In the genomic region with DNA sequence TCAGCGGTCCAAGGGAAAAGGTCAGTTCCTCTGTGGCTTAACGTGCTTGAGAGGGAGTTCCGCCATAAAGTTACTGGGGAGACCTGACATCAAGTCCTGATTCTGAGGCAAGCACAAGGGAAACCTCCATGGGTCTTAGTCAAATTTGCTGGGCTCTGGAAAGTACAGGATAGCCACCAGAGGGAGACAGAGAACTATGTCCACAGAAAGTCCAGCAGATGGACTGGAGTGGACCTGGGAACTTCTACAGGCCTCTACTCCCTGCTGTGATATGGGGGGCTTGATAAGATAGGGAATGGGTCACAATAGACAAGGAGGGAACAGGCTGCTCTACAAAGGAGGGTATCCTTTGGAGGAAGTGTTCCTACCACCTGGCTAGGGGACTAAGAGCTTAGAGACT, we compare ENCODE assay signal across 9 mouse cellular contexts. TPM values are rescaled to one million over a fixed set of nuclear protein-coding genes. Genes with fewer than 3 reads are reported as not detected.
DNase-seq lines count a peak whose midpoint lies in the region; ATAC-seq and TF ChIP-seq lines count a peak whose summit lies in the region.
"Had no signal": no experiment of that assay in that cellular context is flagged by ENCODE, and none has a peak within 500 bp of the region (broad histone marks: within the 10 kb centered on the region; RNA-seq: fewer than 3 reads in every experiment).

No protein-coding gene starts in this region.

- no peak overlapping the region for H3K9ac ChIP-seq in hindbrain, embryonic 14.5 days
- no peak overlapping the region for H3K9ac ChIP-seq in CH12.LX (ENCODE audit: insufficient read depth, low read depth)
- H3K9ac ChIP-seq: midbrain, embryonic 13.5 days had no signal

- TF ChIP-seq CTCF in CH12.LX (conservative IDR thresholded peaks at IDR 0.05 in 1 of 2, IDR thresholded peaks at IDR 0.05 in 1 of 2; ENCODE audit: low read depth in 2 of 2, low read length in 2 of 2) = peak; percentile 8 to 56; a peak in 2 of 4 replicates

- no peak overlapping the region for H3K4me2 ChIP-seq in hindbrain, embryonic 14.5 days (replicated peaks)
- H3K4me2 ChIP-seq in CH12.LX (ENCODE audit: insufficient read depth, low read depth, poor library complexity, severe bottlenecking) = no peak overlapping the region
- H3K4me2 ChIP-seq: midbrain, embryonic 13.5 days had no signal

- WGBS in hindbrain, embryonic 10.5 days = 51% methylated on average over 3 of the region's 3 CpGs
- 57% methylated on average over 3 of the region's 3 CpGs for WGBS in hindbrain, embryonic 14.5 days

- H3K79me2 ChIP-seq in CH12.LX (replicated peaks; ENCODE audit: control insufficient read depth, extremely low read depth, insufficient read depth, poor library complexity, severe bottlenecking) = no peaks in the 10 kb centered on the region

- H3K4me3 ChIP-seq in hindbrain, embryonic 10.5 days = no peak overlapping the region
- no peak overlapping the region for H3K4me3 ChIP-seq in hindbrain, embryonic 14.5 days (replicated peaks; ENCODE audit: low read length)
- H3K4me3 ChIP-seq in CH12.LX (replicated peaks in 1 of 3; ENCODE audit: low read depth in 2 of 3, low read length in 2 of 3, poor library complexity in 1 of 3) = no peak overlapping the region
- H3K4me3 ChIP-seq: midbrain, embryonic 13.5 days had no signal

- in situ Hi-C loops in CH12.LX (cut with MboI; ENCODE audit: low pct_ligation_motif_present, low pct_unique_long_range_greater_than_20kb, low sequenced_read_pairs) = no loop called here

- no peak for ATAC-seq in hindbrain, embryonic 14.5 days (ENCODE audit: low FRiP score)
- ATAC-seq: midbrain, embryonic 13.5 days had no signal

- DNase-seq in hindbrain, embryonic 10.5 days (ENCODE audit: low spot score) = peak; percentile 3
- no peak for DNase-seq in hindbrain, embryonic 14.5 days (ENCODE audit: low spot score)
- DNase-seq in CH12.LX (ENCODE audit: extremely low read depth) = no peak
- peak; percentile 69 for DNase-seq in NIH3T3 (ENCODE audit: low read depth)
- peak; percentile 17 for DNase-seq in kidney, postnatal 10 days
- no peak for DNase-seq in urinary bladder, postnatal 10 days (ENCODE audit: low spot score)
- no peak for DNase-seq in ovary, postnatal 36 days (ENCODE audit: low spot score)
- DNase-seq: thymus, adult 18-20 months had no signal

- no peak for TF ChIP-seq EP300 in CH12.LX (IDR thresholded peaks at IDR 0.05; ENCODE audit: low read length)

- no peak for TF ChIP-seq POLR2A in CH12.LX (IDR thresholded peaks at IDR 0.05; ENCODE audit: low read depth, low read length)

- dilution Hi-C loops in CH12.LX (cut with MboI; ENCODE audit: extremely low pct_ligation_motif_present, extremely low pct_unique_long_range_greater_than_20kb, low sequenced_read_pairs) = no loop called here

- TF ChIP-seq RAD21 in CH12.LX (IDR thresholded peaks at IDR 0.05; ENCODE audit: low read depth, low read length) = peak; percentile 39

- H3K9me3 ChIP-seq in hindbrain, embryonic 10.5 days = no peaks in the 10 kb centered on the region
- H3K9me3 ChIP-seq in hindbrain, embryonic 14.5 days (ENCODE audit: control insufficient read depth, low read length) = no peaks in the 10 kb centered on the region
- H3K9me3 ChIP-seq in CH12.LX (replicated peaks; ENCODE audit: low read length) = no peaks in the 10 kb centered on the region
- H3K9me3 ChIP-seq: midbrain, embryonic 13.5 days had no signal

- no peaks in the 10 kb centered on the region for H3K36me3 ChIP-seq in hindbrain, embryonic 10.5 days
- no peaks in the 10 kb centered on the region for H3K36me3 ChIP-seq in hindbrain, embryonic 14.5 days (replicated peaks; ENCODE audit: control insufficient read depth, insufficient read depth)
- H3K36me3 ChIP-seq in CH12.LX (replicated peaks in 1 of 2; ENCODE audit: control insufficient read depth in 1 of 2, insufficient read depth in 1 of 2, low read length in 1 of 2) = no peaks in the 10 kb centered on the region
- H3K36me3 ChIP-seq: midbrain, embryonic 13.5 days had no signal

- no peaks in the 10 kb centered on the region for H3K4me1 ChIP-seq in hindbrain, embryonic 10.5 days (replicated peaks)
- no peaks in the 10 kb centered on the region for H3K4me1 ChIP-seq in hindbrain, embryonic 14.5 days (replicated peaks; ENCODE audit: control insufficient read depth, insufficient read depth, low read length)
- H3K4me1 ChIP-seq in CH12.LX (ENCODE audit: control insufficient read depth in 1 of 2, insufficient read depth in 2 of 2) = no peaks in the 10 kb centered on the region
- H3K4me1 ChIP-seq: midbrain, embryonic 13.5 days had no signal

- H3K27ac ChIP-seq in hindbrain, embryonic 10.5 days = no peak overlapping the region
- no peak overlapping the region for H3K27ac ChIP-seq in hindbrain, embryonic 14.5 days
- no peak overlapping the region for H3K27ac ChIP-seq in CH12.LX (ENCODE audit: insufficient read depth, low read depth)
- H3K27ac ChIP-seq: midbrain, embryonic 13.5 days had no signal

- H3K27me3 ChIP-seq in hindbrain, embryonic 10.5 days (ENCODE audit: insufficient read depth, poor library complexity, severe bottlenecking) = peaks cover 9% of the 10 kb centered on the region; the same call in 1 of the 2 replicates
- no peaks in the 10 kb centered on the region for H3K27me3 ChIP-seq in hindbrain, embryonic 14.5 days (ENCODE audit: control insufficient read depth, insufficient read depth, low read length)
- H3K27me3 ChIP-seq in CH12.LX (replicated peaks) = no peaks in the 10 kb centered on the region
- H3K27me3 ChIP-seq: midbrain, embryonic 13.5 days had no signal

TF ChIP-seq in CH12.LX, 34 proteins besides CTCF, POLR2A, EP300 and RAD21:
- TF ChIP-seq PAX5 (IDR thresholded peaks at IDR 0.05; ENCODE audit: low read length) (no peak), SMC3 (IDR thresholded peaks at IDR 0.05; ENCODE audit: low read depth, low read length) (peak; percentile 40)

RNA-seq across cellular contexts. Expression of a gene that starts 40.5 kb away (rescaled TPM):
- 0.21 and 0.42 TPM in 2 replicates for polyA plus RNA-seq in hindbrain, embryonic 10.5 days (2016; fragmentation: Nextera tagmentation; extraction: Ambion mirVana)
- polyA plus RNA-seq in hindbrain, embryonic 14.5 days (2014; fragmentation: Nextera tagmentation; extraction: Ambion mirVana) = 8.4 and 9.5 TPM in 2 replicates
- total RNA-seq in CH12.LX (2012; rRNA removed) = not detected in 2 replicates
- not detected in 2 replicates for total RNA-seq in CH12.LX (2014; rRNA removed)
- not detected in 2 replicates for polyA plus RNA-seq in CH12.LX (2012; ENCODE audit: insufficient read length, low read depth)

RNA-seq across cellular contexts. Expression of a gene that starts 59.9 kb away (rescaled TPM):
- 17.0 and 24.3 TPM in 2 replicates for polyA plus RNA-seq in hindbrain, embryonic 10.5 days (2016; fragmentation: Nextera tagmentation; extraction: Ambion mirVana)
- polyA plus RNA-seq in hindbrain, embryonic 14.5 days (2014; fragmentation: Nextera tagmentation; extraction: Ambion mirVana) = 35.0 and 40.7 TPM in 2 replicates
- total RNA-seq in CH12.LX (2012; rRNA removed) = not detected in 2 replicates
- total RNA-seq in CH12.LX (2014; rRNA removed) = not detected in 2 replicates
- polyA plus RNA-seq in CH12.LX (2012; ENCODE audit: insufficient read length, low read depth) = not detected in 2 replicates

Comparison
In these comparisons a context has a peak if more than half of its experiments do, and no peak if none do; other contexts are left out.
1. DNase-seq: peak in hindbrain, embryonic 10.5 days (single experiment), NIH3T3 (single experiment) and kidney, postnatal 10 days (single experiment); none in hindbrain, embryonic 14.5 days (single experiment), CH12.LX (single experiment), urinary bladder, postnatal 10 days (single experiment) and ovary, postnatal 36 days (single experiment).
2. RNA of a gene that starts 59.9 kb away (polyA plus RNA-seq): 35.0 to 40.7 TPM in hindbrain, embryonic 14.5 days and 17.0 to 24.3 TPM in hindbrain, embryonic 10.5 days; not detected in CH12.LX; every median in the first group is over 10 times any median in the second.